Mouse (Mus musculus) kidney, postnatal 25 days (tissue): ENCODE measurements around the gene Zbtb7b.
"Not testable (repeated sequence)": the region's sequence is repeated elsewhere in the genome, so short reads cannot be mapped to it uniquely, and the experiment has no call there.

Source experiments
- DNase-seq, 2 experiments: peaks; one replicate each; pipeline ENCODE4 v3.0.0; 2021; ENCODE audit warnings: mixed read lengths in 2 of 2

Zbtb7b gene

DNA sequence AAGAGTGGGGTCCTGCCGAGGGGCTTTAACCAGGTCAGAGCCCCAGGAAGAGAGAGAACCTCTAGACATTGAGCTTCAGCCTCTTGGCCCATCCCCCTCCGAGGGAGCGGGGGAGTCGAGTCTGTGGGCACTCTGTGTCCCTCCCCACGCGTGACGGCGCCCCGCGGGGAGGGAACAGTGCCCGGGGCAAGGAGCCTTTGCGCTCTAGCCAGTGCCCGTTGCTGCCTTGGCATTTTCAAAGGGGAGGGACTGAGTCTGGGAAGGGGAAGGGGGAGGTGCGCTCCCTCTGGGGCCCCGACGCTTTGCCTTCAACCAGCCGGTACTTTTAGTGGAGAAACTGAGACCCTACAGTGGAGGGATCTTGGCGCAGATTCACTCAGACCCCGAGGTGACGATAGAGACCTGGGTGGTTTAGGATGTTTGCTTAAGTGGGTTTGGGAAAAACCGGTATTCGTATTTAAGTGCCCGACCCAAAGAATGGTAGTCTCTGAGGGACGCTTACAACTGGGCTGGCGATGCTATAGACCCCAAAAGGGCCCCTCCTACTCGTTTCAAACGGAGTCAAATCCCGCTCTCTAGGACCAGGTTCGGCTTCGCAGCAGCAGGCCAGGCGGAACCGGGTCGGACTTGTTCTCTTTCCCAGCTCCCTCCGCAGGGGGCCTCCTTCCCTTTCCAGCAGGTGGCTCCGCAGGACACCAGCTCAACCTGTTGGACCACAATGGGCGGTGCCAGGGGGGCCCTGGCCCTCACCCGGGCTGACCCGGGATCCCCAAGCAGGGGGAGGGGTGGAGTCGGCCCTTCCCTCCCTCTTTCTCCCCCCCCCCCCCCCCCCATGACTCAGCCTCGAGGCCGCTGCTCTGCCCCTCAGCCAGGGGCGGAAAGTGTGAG is at the start of gene Zbtb7b:
Gene Zbtb7b (minus strand): TSS at position 771 of the 888 bp plus-strand sequence.
- DNase-seq = peak; percentile 90 to 97

- no peak for DNase-seq
These were observed 46.1 kb upstream of the Zbtb7b start for GRCm38 (mm10) chr3:89440691-89441090.

DNA sequence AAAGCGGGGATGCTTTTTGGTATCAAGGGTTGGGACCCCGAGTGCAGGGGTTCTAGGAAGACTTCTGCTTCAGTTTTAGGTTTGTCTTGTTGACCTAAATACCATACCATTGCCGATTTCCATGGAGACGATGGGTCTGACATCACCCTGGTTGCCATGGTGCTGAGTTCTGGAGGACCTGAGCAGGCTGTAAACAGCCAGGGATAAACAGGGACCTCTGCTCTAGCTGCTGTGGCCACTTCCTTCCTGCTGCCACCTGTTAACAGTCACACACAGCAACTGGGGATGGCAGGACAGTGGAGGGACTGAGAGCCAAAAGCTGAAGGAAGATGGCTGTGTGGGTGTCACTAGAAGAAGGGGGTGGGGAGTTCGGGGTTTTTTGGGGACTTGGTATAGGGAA is 42.7 kb upstream of the Zbtb7b start:
- DNase-seq = peak in 1 of 2 experiments; percentile 63

- peak; percentile 82 to 91 for DNase-seq
These were observed 41.9 kb upstream of the Zbtb7b start, which contains the start of gene Pbxip1 for GRCm38 (mm10) chr3:89436176-89437113. Gene Pbxip1, plus strand, starts transcription at chr3:89436706.

GRCm38 (mm10) chr3:89435041-89435440 is 40.5 kb upstream of the Zbtb7b start:
- no peak for DNase-seq

DNA sequence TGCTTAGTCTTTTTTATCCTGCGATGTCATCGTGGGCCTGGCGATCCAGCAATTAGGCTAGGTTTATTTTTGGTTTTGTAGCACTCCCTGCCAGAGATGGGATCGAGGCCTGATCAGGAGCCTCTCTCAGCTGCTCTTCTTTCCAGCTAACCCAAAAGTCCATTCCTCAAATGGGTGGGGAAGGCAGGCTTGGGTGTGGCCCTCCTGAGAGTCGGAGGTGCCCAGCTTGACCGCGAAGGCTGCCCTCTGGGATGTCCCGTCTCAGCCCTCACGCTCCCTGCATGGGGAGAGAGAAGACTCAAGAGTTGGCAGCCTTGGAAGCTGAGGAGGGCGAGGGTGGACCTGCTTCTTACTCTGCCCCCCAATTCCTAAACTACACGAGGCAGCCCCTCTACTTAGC is 40.0 kb upstream of the Zbtb7b start:
- no peak for DNase-seq

DNA sequence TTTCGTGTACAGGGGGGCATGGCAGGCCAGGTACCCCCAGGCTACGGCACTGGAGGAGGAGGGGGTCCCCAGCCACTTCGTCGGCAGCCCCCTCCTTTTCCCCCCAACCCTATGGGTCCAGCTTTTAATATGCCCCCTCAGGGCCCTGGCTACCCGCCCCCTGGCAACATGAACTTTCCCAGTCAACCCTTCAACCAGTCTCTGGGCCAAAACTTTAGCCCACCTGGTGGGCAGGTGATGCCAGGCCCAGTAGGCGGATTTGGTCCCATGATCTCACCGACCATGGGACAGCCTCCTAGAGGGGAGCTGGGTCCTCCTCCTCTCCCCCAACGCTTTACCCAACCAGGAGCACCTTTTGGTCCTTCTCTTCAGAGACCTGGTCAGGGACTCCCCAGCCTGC is 38.0 kb upstream of the Zbtb7b start:
- no peak for DNase-seq

DNA sequence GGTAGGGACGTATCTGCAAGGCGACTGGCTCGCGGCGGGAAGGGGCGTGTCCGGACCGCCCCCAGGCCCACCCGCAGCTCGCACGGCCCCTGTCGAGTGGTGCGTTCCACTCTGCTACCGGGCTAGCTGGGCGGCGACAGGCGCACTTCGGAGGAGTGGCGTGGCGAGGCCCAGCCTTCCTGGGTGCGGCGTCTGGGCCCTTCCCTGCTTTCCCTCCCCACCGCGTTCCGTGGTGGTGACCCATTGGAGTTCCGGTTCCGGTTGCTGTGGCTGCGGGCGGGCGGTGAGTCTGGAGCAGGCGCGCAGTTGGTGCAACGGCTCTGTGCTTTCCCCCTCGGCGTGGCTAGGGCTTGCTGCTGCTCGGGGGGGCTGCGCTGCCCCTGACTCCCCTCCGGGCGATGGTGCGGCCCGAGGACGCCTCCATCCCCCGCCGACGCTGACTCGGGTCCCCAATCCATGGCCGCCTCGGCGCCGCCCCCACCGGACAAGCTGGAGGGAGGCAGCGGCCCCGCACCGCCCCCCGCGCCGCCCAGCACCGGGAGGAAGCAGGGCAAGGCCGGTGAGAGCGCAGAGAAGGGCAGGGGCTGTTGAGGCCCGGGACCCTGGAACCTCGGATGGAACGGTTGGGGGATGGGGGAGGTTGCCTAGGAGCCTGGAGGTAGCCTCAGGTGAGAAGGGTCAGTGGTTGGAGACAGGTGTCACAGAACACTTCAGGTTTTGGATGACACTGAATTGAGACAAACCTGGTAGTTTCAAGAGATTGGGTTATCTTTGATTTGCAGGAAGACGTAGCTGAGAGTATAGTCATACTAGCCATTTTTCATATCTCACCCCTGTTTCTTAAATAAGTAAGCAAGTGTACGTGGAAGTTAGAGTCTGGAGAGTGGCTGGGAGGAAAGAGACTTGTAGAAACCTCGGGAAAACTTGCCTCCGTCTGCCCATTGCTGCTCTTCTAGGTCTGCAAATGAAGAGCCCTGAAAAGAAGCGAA is 35.9 kb upstream of the Zbtb7b start, which contains the start of gene Pygo2:
Gene Pygo2 (plus strand): TSS at position 44 of the 989 bp plus-strand sequence.
- peak; percentile 94 to 99 for DNase-seq

DNA sequence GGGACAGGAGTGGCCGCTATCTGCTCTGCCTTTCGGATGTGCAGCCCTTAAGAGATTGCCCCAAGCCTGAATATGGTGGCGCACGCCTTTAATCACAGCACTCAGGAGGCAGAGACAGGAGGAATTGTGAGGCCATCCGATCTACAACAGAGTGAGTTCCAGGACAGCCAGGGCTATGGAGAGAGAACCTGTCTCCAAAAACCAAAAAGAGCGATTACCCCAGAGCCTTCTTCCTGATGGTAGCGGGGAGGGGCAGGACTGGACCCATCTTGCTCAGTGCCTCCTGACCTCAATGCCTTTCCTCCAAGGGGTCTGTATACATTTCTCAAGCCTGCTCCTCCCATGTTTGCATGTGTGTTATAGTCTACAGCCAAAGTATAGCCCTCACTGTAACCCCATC is 34.4 kb upstream of the Zbtb7b start:
- not testable (repeated sequence) for DNase-seq

DNA sequence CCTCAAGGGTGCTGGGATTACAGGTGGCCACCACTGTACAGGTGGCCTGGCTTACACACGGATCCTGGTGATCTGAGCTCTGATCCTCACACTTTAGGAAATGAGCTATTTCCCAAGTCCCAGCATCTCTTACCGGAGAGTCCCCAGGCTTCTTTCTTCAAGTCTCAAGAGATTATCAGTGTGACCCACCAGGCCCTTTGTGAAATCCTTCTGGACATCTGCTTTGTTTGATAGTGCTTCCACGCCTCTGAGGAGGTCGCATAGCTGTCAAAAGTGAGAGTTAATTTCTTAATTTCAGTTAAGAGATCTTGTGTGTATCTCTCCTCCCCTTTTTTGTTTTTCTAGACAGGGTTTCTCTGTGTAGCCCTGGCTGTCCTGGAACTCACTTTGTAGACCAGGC is 31.3 kb upstream of the Zbtb7b start:
- no peak for DNase-seq

DNA sequence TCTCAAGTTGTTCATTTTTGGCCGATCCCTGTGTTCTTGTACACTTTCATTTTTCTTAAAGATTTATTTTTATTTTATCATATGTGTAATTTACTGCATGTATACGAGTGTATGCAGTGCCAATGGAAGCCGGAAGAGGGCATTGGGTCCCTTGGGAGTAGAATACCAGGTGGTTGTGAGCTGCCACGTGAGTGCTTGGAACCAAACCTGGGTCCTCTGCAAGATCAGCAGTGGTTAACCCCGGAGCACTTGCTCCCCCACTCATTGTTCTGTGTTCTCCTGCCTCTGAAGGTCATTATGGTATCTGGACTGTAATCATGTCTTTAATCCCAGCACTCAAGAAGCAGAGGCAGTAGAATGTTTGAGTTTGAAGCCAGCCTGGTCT is 30.6 kb upstream of the Zbtb7b start:
- no peak for DNase-seq

GRCm38 (mm10) chr3:89424416-89425140 is 30.0 kb upstream of the Zbtb7b start:
- DNase-seq = no peak

DNA sequence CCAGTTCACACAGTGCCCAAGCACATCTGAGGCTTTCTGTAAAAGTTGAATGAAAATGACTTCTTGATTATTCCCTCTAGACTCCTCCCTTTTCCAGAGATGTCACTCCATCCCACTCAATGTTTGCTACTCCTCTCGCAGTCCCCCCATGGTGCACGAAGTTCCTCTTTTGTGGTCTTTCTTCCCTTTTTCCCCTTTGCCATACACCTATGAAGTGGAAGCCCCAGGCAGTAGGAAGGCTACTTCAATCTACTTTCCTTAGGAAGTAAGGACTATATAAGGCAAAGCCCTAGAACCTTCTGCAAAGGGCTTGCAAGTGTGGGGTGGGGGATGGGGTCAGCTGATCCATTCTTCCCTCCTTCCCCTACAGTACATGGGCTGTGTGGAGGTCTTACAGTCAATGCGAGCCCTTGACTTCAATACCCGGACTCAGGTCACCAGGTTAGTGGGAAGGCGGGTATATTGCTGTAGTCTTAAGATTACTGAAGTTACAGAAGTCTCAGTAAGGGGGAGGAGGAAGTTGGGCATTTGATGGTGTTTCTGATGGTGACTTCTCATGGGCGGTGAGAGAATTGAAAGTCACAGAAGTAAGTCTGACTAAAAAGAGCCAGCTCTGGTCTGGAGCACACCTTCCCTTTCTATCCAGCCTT is 28.1 kb upstream of the Zbtb7b start:
- DNase-seq = no peak

DNA sequence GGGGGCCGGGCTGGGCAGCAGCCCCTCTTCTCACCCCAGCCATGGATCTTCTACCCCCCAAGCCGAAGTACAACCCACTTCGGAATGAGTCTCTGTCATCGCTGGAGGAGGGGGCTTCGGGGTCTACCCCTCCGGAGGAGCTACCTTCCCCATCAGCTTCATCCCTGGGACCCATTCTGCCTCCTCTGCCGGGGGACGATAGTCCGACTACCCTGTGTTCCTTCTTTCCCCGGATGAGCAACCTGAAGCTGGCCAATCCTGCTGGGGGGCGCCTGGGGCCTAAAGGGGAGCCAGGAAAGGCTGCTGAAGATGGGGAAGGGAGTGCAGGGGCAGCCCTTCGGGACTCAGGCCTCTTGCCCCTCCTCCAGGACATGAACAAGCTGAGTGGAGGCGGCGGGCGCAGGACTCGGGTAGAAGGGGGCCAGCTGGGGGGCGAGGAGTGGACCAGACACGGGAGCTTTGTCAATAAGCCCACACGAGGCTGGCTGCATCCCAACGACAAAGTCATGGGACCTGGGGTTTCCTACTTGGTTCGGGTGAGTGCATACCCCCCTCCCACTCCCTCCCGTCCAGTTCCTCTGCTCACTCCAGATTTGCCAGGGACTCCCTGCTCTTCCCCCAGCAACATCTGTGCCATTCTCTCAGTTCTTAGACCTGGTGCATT is 27.4 kb upstream of the Zbtb7b start:
- peak; percentile 31 to 59 for DNase-seq

DNA sequence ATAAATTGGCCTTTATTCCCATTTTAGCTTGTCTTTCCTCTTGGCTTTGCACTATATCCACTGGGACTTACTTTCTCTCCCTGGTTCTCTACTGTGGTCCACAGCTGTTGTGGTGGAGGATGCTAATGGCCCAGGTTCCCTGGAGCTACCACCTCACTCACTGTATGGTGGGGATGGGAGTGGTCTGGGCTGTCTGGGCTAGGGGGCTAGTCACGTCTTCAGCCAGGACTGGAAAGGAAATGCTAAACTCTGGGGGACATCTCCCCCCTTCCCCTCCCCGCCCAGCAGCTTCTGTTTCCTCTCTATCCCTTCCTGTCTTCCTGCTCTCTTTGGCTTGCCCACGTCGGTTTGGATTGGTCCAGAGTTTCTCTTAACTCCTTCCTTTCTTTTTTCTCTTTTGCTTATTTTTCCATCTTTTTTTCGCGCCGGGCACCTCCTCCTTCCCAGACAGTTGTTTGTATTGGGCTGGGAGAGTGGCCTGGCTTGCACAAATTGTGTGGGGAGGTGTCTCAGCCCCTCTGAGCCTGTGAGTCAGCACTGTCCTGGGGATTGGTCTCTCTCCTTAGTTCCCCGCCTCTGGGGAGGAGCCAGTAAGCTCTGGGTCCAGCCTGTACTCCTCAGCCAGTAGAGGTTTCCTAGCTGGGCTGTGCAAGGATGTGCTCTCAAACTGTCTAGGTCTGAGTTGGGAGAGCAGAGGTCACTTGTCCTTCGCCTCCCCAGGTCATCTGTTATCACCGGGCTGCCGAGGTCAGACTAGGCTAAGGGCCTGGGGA is 26.6 kb upstream of the Zbtb7b start:
- peak; percentile 79 to 90 for DNase-seq

- no peak for DNase-seq
These were observed 25.8 kb upstream of the Zbtb7b start for GRCm38 (mm10) chr3:89420421-89420820.

DNA sequence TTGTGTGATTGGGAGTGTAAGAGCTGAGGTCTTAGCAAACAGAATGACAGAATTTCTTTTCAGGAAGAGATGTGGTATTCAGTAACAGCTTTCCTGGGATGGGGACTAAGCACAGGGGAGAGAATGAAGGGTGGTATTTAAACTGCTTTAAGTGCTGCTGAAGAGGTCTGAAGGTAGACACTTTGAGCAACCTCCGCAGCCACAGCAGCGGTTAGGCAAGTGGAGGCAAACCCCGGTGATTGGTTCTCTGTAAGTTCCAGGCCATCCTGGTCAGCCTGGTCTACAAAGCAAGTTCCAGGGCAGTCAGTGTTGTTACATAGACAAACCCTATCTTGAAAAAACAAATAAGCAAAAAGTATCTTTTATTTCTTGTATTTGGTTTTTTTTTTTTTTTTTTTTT is 25.4 kb upstream of the Zbtb7b start:
- DNase-seq = no peak

- DNase-seq = peak; percentile 73 to 78
These were observed 25.0 kb upstream of the Zbtb7b start for GRCm38 (mm10) chr3:89419571-89419970.

- peak; percentile 90 to 92 for DNase-seq
These were observed 24.3 kb upstream of the Zbtb7b start for GRCm38 (mm10) chr3:89418861-89419250.
